Mouse (Mus musculus) kidney, postnatal 0 days (tissue): ENCODE measurements around the gene Ppp2r5a. TPM values are rescaled to one million over a fixed set of nuclear protein-coding genes. Genes with fewer than 3 reads are reported as not detected.

Source experiments
- ATAC-seq: fragments of 200-750 bp; cut with Nextera tagmentation; replicated peaks from 2 replicates; pipeline ENCODE4 v1.8.0; 2017; ENCODE audit warnings: low read depth, moderate number of reproducible peaks, moderate TSS enrichment, moderate library complexity; ENCODE audit not compliant: low FRiP score
- DNase-seq: peaks from one replicate; pipeline ENCODE4 v3.0.0-alpha.2; 2016; ENCODE audit warnings: low spot score
- H3K27ac ChIP-seq: fragments of 300-500 bp; sonication (generic); 2 replicates; pipeline ENCODE4 v1.5.1; 2014; ENCODE audit warnings: mild to moderate bottlenecking
- H3K27me3 ChIP-seq: fragments of 300-500 bp; sonication (generic); 2 replicates; pipeline ENCODE4 v1.6.1; 2014; ENCODE audit warnings: low read length, mixed read lengths; ENCODE audit not compliant: insufficient read depth
- H3K36me3 ChIP-seq: fragments of 300-500 bp; sonication (generic); 2 replicates; pipeline ENCODE4 v1.6.1; 2014; ENCODE audit warnings: low read length, mixed read lengths; ENCODE audit not compliant: insufficient read depth
- H3K4me1 ChIP-seq: fragments of 300-500 bp; sonication (generic); replicated peaks from 2 replicates; pipeline ENCODE4 v1.6.1; 2014; ENCODE audit warnings: antibody characterized with exemption, low read length, mixed read lengths; ENCODE audit not compliant: insufficient read depth
- H3K4me2 ChIP-seq: fragments of 300-500 bp; sonication (generic); 2 replicates; pipeline ENCODE4 v1.6.1; 2014; ENCODE audit warnings: mild to moderate bottlenecking, low read length, moderate library complexity, mixed read lengths
- H3K4me3 ChIP-seq: fragments of 300-500 bp; sonication (generic); replicated peaks from 2 replicates; pipeline ENCODE4 v1.5.1; 2014; ENCODE audit warnings: low read depth, low read length
- H3K9ac ChIP-seq: fragments of 300-500 bp; sonication (generic); 2 replicates; pipeline ENCODE4 v1.6.1; 2014; ENCODE audit warnings: low read depth, low read length
- H3K9me3 ChIP-seq: fragments of 300-500 bp; sonication (generic); replicated peaks from 2 replicates; pipeline ENCODE4 v1.6.1; 2016; ENCODE audit warnings: low read length, inconsistent platforms, mixed read lengths
- CTCF ChIP-seq: IDR thresholded peaks from 2 replicates; pipeline ENCODE4 v1.5.1; 2016; ENCODE audit warnings: antibody characterized with exemption, low read depth, mild to moderate bottlenecking, moderate library complexity
- WGBS: fragments of 180-500 bp; shearing (Covaris S2); extraction: QIAGEN DNeasy Blood & Tissue Kit; methylation state at CpG from one replicate; pipeline ENCODE4 v1.1.7; 2014; 5-methylcytosine and 5-hydroxymethylcytosine counted together
- polyA plus RNA-seq: library from polyadenylated mRNA; unstranded; fragments of >200 nt; fragmentation: Nextera tagmentation; extraction: Ambion mirVana; gene quantifications from 2 replicates; pipeline ENCODE4 v1.2.1, GENCODE M21; 2015

Gene Ppp2r5a
- polyA plus RNA-seq, 1 experiment from 2014 or later, result 39.8 TPM

DNA sequence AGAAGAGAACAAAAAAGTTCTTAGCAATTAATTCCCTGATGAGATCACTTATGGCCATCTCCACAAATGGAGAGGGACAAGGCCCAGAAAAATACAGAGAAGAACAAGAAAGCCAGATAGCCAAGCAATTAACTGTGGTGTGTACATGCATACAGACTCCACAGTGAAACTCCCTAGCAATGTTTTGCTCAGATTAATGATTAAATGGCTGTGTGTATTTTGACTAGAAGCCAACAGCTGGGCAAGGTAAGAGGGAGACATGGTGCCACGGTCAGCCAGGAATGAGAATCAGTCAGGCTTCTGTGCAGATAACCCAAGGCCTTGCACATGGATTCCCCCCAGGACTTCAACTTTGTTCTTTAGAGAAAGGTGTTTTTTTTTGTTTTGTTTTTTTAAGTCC lies 41.4 kb upstream of the Ppp2r5a start:
- no peak overlapping the region for H3K9ac ChIP-seq
- ATAC-seq (peak; percentile 61), DNase-seq (no peak)
- H3K27me3 ChIP-seq, result no peaks in the 10 kb centered on the region
- H3K9me3 ChIP-seq, result no peaks in the 10 kb centered on the region
- peak overlapping the region; percentile 79 for H3K27ac ChIP-seq
- H3K4me2 ChIP-seq, result no peak overlapping the region
- H3K4me1 ChIP-seq, result 0 out of 2 replicates have a peak, but pooled peaks cover 4% of the 10 kb centered on the region
- no peak for TF ChIP-seq CTCF
- WGBS, result 16% methylated on average over 1 of the region's 1 CpGs
- H3K36me3 ChIP-seq, result no peaks in the 10 kb centered on the region
- H3K4me3 ChIP-seq, result no peak overlapping the region

DNA sequence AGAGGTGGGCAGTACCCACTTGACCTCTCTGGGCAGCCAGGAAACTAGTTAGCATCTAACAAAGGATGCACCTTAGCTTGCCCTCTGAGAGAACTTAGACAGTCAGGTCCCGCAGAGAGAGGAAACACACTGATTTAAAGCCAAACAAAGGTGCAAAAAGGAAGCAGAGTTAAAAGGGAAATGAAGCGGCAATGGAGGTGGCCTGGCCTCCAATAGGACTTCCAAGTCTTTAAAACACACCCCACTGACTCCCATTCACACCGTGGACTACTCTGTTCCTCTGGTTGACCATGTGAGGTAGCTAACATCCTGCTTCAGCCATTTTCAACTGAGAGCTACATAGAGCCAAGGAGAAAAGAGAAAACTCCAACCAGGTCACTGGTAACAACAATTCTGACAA lies 35.9 kb upstream of the Ppp2r5a start:
- Histone ChIP-seq H3K36me3 (no peaks in the 10 kb centered on the region), H3K27ac (peak overlapping the region; percentile 14; the same call in 1 of the 2 replicates), H3K27me3 (no peaks in the 10 kb centered on the region), H3K9ac (no peak overlapping the region), H3K9me3 (no peaks in the 10 kb centered on the region), H3K4me3 (no peak overlapping the region), H3K4me1 (peaks cover 16% of the 10 kb centered on the region), H3K4me2 (no peak overlapping the region)
- ATAC-seq (no peak), DNase-seq (no peak)
- TF ChIP-seq CTCF, result no peak
- WGBS, result 48% methylated on average over 3 of the region's 3 CpGs

DNA sequence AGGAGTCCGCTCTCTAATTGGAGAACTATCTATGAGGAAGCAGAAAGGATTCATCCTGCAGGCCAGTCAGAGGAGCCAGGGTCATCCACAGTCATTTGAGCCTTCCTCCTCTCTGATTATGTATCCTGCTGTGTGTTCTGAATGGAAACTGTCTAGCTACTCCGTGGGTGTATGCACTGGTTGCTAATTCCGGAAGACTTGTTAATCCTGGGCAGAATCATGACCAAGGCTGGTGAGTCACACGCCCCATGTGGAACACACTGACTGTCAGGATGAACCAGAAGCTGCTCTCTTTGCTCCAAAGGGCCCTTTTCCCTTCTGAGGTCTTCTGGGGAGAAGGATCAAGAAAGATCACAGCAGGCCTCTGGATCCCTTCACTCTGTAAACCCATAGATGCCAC lies 35.5 kb upstream of the Ppp2r5a start:
- no peaks in the 10 kb centered on the region for H3K9me3 ChIP-seq
- H3K4me1 ChIP-seq, result peaks cover 16% of the 10 kb centered on the region
- ATAC-seq (no peak), DNase-seq (no peak)
- no peaks in the 10 kb centered on the region for H3K36me3 ChIP-seq
- no peak overlapping the region for H3K4me3 ChIP-seq
- no peak overlapping the region for H3K9ac ChIP-seq
- 69% methylated on average over 4 of the region's 4 CpGs for WGBS
- no peak for TF ChIP-seq CTCF
- peak overlapping the region; percentile 14; the same call in 1 of the 2 replicates for H3K27ac ChIP-seq
- no peaks in the 10 kb centered on the region for H3K27me3 ChIP-seq
- H3K4me2 ChIP-seq, result no peak overlapping the region

DNA sequence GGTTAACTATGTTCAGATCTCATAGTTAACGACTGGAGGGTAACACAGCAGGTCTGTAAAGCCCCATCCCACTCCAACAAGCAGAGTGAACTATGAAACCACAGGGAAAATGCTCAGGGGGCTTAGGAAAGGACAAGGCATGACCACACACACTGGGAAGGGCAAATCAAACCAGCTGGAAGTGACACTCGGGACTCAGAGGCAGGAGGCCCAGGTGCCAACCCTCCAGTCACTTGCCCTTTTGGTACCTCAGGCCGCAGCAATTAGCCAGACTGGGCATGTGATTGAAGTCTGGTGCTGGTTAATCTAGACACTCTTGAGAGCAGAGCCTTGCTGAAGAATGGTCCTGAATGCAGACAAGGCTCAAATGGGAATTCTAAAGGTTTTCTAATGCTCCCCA lies 33.6 kb upstream of the Ppp2r5a start:
- Histone ChIP-seq H3K27ac (no peak overlapping the region; the same call in 1 of the 2 replicates), H3K4me2 (no peak overlapping the region), H3K4me1 (peaks cover 16% of the 10 kb centered on the region), H3K4me3 (no peak overlapping the region), H3K36me3 (no peaks in the 10 kb centered on the region), H3K9ac (no peak overlapping the region), H3K27me3 (no peaks in the 10 kb centered on the region), H3K9me3 (no peaks in the 10 kb centered on the region)
- no peak for DNase-seq
- TF ChIP-seq CTCF, result no peak
- 28% methylated on average over 3 of the region's 3 CpGs for WGBS
- ATAC-seq, result no peak

DNA sequence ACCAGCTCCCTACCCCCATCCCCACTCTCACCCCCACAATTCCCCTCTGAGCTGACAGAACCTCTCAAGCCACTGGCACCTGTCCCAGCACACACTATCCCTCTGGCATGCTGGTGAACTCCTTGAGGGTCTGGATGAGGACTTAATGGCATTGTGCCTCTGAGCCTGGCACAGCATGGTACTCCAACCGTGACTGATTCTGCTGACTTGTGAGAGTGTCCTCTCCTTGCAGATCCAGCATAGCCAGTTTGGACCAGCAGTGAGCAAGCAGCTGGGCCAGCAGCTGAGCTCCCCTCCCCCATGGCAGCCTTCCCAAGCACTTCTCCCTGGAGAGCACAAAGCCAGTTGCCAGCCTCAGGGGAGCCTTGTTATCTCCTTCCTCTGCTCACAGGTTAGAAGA lies 32.3 kb upstream of the Ppp2r5a start:
- WGBS, result 23% methylated on average over 1 of the region's 1 CpGs
- peak; percentile 78 for ATAC-seq
- no peak for TF ChIP-seq CTCF
- DNase-seq, result no peak
- no peaks in the 10 kb centered on the region for H3K9me3 ChIP-seq
- no peaks in the 10 kb centered on the region for H3K36me3 ChIP-seq
- H3K4me2 ChIP-seq, result no peak overlapping the region
- peak overlapping the region; percentile 77; the same call in 1 of the 2 replicates for H3K27ac ChIP-seq
- no peak overlapping the region for H3K4me3 ChIP-seq
- H3K9ac ChIP-seq, result no peak overlapping the region
- H3K27me3 ChIP-seq, result no peaks in the 10 kb centered on the region
- H3K4me1 ChIP-seq, result peaks cover 16% of the 10 kb centered on the region

DNA sequence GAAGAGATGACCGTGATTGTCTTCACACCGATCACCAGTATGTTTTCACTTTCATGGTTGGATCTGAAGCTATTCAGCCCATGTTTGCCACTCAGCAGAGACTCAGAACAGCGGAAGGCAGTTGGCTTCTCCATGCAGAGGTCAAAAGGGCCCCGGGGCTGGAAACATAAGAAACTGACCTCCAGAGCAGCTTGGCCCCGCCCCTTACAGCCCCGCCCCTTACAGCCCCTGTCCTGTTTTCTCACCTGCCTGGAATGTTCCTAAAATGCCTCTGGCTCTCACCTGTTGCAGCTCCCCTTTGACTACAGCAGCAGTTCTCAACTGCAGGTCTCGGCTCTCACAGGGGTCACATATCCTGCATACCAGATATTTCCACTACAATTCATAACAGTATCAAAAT lies 29.5 kb upstream of the Ppp2r5a start:
- no peaks in the 10 kb centered on the region for H3K9me3 ChIP-seq
- no peak overlapping the region for H3K4me3 ChIP-seq
- 0 out of 2 replicates have a peak overlapping the region, but pooled peaks have one; percentile 31 for H3K27ac ChIP-seq
- no peaks in the 10 kb centered on the region for H3K36me3 ChIP-seq
- H3K9ac ChIP-seq, result no peak overlapping the region
- DNase-seq, result no peak
- no peak for TF ChIP-seq CTCF
- WGBS, result 29% methylated on average over 7 of the region's 7 CpGs
- no peak overlapping the region for H3K4me2 ChIP-seq
- H3K27me3 ChIP-seq, result no peaks in the 10 kb centered on the region
- no peak for ATAC-seq
- peaks cover 11% of the 10 kb centered on the region for H3K4me1 ChIP-seq

DNA sequence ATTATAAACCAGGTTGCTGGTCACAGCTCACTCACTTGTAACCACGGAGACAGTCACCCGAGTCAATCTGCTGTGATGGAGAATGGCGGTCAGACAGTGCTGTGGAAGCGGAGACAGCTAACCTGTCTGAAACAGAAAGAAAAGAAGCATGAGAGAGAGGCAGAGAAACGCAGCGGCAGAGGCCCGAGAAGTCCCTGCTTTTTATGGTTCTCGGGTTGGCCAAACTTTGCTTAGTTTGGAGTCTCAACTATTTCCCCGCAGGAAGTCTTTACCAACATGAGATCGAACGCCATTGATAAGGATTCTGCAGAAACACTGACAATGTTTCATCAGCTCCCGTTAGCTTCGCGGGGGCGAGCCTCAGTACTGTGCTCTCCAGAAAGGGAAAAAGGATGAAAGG lies 29.0 kb upstream of the Ppp2r5a start:
- no peak overlapping the region for H3K4me2 ChIP-seq

More for the DNA sequence above, 29.0 kb upstream of the Ppp2r5a start:
- Histone ChIP-seq H3K9ac (no peak overlapping the region), H3K4me3 (no peak overlapping the region), H3K27me3 (no peaks in the 10 kb centered on the region), H3K9me3 (no peaks in the 10 kb centered on the region), H3K4me1 (peaks cover 11% of the 10 kb centered on the region), H3K36me3 (no peaks in the 10 kb centered on the region), H3K27ac (0 out of 2 replicates have a peak overlapping the region, but pooled peaks have one; percentile 31)
- ATAC-seq (no peak), DNase-seq (no peak)
- no peak for TF ChIP-seq CTCF
- 57% methylated on average over 15 of the region's 15 CpGs for WGBS
